Mouse (Mus musculus): ENCODE measurements at regions not wholly inside any gene's neighbourhood (a gene's known extent, or its start where the extent isn't known, plus 50 kb on each side); places are given as distances from the start of the nearest gene placed in this dataset.
A peak's percentile ranks its signal among the peaks of the same experiment; 100 is the strongest.

GRCm38 (mm10) chr8:98403645-98404032, 1012.6 kb downstream of the Cdh8 start:
- no peaks in the 10 kb centered on the region for H3K36me3 ChIP-seq
- 86% methylated on average over 3 of the region's 3 CpGs for WGBS
- ATAC-seq (ENCODE audit: low FRiP score), result no peak
- H3K27ac ChIP-seq, result no peak overlapping the region
- no peak overlapping the region for H3K4me3 ChIP-seq
- H3K4me2 ChIP-seq (replicated peaks), result no peak overlapping the region
- no peaks in the 10 kb centered on the region for H3K4me1 ChIP-seq
- H3K27me3 ChIP-seq, result no peaks in the 10 kb centered on the region
- no peak overlapping the region for H3K9ac ChIP-seq
- no peaks in the 10 kb centered on the region for H3K9me3 ChIP-seq (replicated peaks)

GRCm38 (mm10) chr8:98402852-98403644, 1013.2 kb downstream of the Cdh8 start:
- H3K27me3 ChIP-seq, result no peaks in the 10 kb centered on the region
- H3K36me3 ChIP-seq, result no peaks in the 10 kb centered on the region
- H3K9ac ChIP-seq, result no peak overlapping the region
- no peak overlapping the region for H3K27ac ChIP-seq
- H3K9me3 ChIP-seq (replicated peaks), result no peaks in the 10 kb centered on the region
- 85% methylated on average over 11 of the region's 11 CpGs for WGBS
- H3K4me3 ChIP-seq, result no peak overlapping the region
- no peak overlapping the region for H3K4me2 ChIP-seq (replicated peaks)
- ATAC-seq (ENCODE audit: low FRiP score), result no peak
- H3K4me1 ChIP-seq, result no peaks in the 10 kb centered on the region

DNA sequence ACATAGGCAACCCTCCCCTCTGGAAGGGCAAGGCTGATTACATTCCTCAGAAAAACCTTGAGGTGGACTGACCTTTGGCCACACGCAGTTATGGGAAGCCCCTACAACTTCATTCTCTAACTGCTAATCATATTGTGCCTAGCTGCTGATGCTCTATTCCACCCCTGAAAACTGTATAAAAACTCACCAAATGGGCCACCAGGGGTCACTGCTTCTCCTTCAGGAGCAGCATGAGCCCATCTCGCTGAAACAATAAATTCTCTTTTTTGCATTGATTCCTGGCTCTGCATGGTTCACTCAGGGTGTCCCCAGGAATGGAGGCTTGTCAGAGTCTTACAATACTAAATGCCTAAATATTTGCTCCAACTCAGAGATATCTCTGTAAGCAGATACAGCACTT, 1034.5 kb downstream of the Cdh8 start:
- Histone ChIP-seq H3K27ac (no peak overlapping the region), H3K4me2 (replicated peaks) (no peak overlapping the region), H3K4me3 (no peak overlapping the region), H3K9me3 (replicated peaks) (no peaks in the 10 kb centered on the region), H3K36me3 (no peaks in the 10 kb centered on the region), H3K4me1 (no peaks in the 10 kb centered on the region), H3K27me3 (no peaks in the 10 kb centered on the region), H3K9ac (no peak overlapping the region)
- 94% methylated on average over 2 of the region's 2 CpGs for WGBS
- no peak for ATAC-seq (ENCODE audit: low FRiP score)

DNA sequence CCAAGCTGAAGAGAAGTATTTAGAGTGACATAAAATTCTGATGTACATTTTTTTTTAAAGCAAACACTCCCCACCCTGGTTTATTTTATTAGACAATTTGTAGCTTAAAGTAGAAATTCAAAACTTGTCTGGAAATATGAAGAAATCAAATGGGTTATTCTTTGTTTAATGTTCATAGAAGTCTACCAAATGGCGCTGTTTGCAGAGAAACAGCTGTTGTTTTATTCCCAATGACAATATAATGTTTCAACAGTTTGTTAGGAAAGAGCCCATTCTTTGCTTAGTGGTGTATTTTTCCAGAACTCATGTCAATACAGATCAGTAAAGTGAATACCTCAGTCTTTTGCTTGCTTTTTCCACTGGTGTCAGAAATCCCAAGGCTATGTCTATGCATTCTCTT, 1035.9 kb downstream of the Cdh8 start:
- WGBS, result 90% methylated on average over 1 of the region's 1 CpGs

GRCm38 (mm10) chr8:98377743-98378142, 1038.5 kb downstream of the Cdh8 start:
- H3K4me2 ChIP-seq (replicated peaks), result no peak overlapping the region
- H3K27ac ChIP-seq, result no peak overlapping the region
- no peaks in the 10 kb centered on the region for H3K4me1 ChIP-seq

More for the DNA sequence above, 1035.9 kb downstream of the Cdh8 start:
- Histone ChIP-seq H3K36me3 (no peaks in the 10 kb centered on the region), H3K27me3 (no peaks in the 10 kb centered on the region), H3K9ac (no peak overlapping the region), H3K4me1 (no peaks in the 10 kb centered on the region), H3K27ac (no peak overlapping the region), H3K4me3 (no peak overlapping the region), H3K9me3 (replicated peaks) (no peaks in the 10 kb centered on the region), H3K4me2 (replicated peaks) (no peak overlapping the region)
- ATAC-seq (ENCODE audit: low FRiP score), result no peak

GRCm38 (mm10) chr8:98372711-98373420, 1043.4 kb downstream of the Cdh8 start:
- ATAC-seq (ENCODE audit: low FRiP score), result peak; percentile 56; the same call in 1 of the 2 replicates
- H3K27ac ChIP-seq, result no peak overlapping the region
- no peak overlapping the region for H3K9ac ChIP-seq
- no peaks in the 10 kb centered on the region for H3K4me1 ChIP-seq
- 48% methylated on average over 3 of the region's 4 CpGs for WGBS
- no peaks in the 10 kb centered on the region for H3K9me3 ChIP-seq (replicated peaks)
- no peak overlapping the region for H3K4me3 ChIP-seq
- no peaks in the 10 kb centered on the region for H3K27me3 ChIP-seq
- H3K4me2 ChIP-seq (replicated peaks), result no peak overlapping the region
- no peaks in the 10 kb centered on the region for H3K36me3 ChIP-seq

More at GRCm38 (mm10) chr8:98377743-98378142, 1038.5 kb downstream of the Cdh8 start:
- H3K4me3 ChIP-seq, result no peak overlapping the region
- H3K9ac ChIP-seq, result no peak overlapping the region
- no peak for ATAC-seq (ENCODE audit: low FRiP score)
- H3K27me3 ChIP-seq, result no peaks in the 10 kb centered on the region
- no peaks in the 10 kb centered on the region for H3K9me3 ChIP-seq (replicated peaks)
- H3K36me3 ChIP-seq, result no peaks in the 10 kb centered on the region

DNA sequence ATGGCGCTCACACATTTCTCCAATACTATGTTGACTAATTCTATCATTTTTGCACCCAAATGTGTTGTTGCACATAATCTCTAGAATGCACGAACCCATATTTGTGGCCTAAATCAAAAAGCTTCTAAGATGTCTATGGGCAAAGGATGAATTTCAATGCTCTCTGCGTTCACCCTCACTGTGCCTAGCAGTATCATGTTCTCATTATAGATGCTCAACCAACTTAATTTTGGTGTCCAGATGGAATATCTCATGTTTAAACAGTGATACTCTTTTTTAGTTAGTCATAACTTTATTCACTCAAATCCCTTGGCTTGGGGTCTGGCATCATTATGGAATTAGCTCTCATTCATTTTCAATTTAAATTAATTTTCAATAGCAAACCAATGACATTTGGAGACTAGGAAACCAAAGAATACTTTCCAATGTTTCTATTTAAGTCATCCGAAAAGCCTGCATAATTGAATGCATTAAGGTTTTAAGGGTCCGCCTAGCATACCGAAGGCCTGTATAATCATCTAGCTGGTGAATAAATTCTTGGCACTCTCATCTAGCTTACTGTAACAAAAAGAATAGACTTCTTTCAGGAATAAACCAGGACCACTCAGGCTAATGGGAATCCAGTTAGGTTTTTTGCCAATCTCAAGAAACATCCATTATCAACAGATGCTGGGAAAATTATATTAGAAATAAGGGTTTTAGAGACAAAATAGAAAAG, 1050.7 kb downstream of the Cdh8 start:
- Histone ChIP-seq H3K36me3 (no peaks in the 10 kb centered on the region), H3K4me1 (no peaks in the 10 kb centered on the region), H3K27ac (no peak overlapping the region), H3K9ac (no peak overlapping the region), H3K4me2 (replicated peaks) (no peak overlapping the region), H3K9me3 (replicated peaks) (no peaks in the 10 kb centered on the region), H3K4me3 (no peak overlapping the region), H3K27me3 (no peaks in the 10 kb centered on the region)
- 89% methylated on average over 6 of the region's 6 CpGs for WGBS
- ATAC-seq (ENCODE audit: low FRiP score), result no peak

GRCm38 (mm10) chr8:98337279-98337678, 1079.0 kb downstream of the Cdh8 start:
- Histone ChIP-seq H3K4me2 (replicated peaks) (no peak overlapping the region), H3K27ac (no peak overlapping the region), H3K4me1 (no peaks in the 10 kb centered on the region), H3K36me3 (no peaks in the 10 kb centered on the region), H3K9ac (no peak overlapping the region), H3K9me3 (replicated peaks) (no peaks in the 10 kb centered on the region), H3K4me3 (no peak overlapping the region), H3K27me3 (no peaks in the 10 kb centered on the region)
- 90% methylated on average over 1 of the region's 1 CpGs for WGBS
- no peak for ATAC-seq (ENCODE audit: low FRiP score)

DNA sequence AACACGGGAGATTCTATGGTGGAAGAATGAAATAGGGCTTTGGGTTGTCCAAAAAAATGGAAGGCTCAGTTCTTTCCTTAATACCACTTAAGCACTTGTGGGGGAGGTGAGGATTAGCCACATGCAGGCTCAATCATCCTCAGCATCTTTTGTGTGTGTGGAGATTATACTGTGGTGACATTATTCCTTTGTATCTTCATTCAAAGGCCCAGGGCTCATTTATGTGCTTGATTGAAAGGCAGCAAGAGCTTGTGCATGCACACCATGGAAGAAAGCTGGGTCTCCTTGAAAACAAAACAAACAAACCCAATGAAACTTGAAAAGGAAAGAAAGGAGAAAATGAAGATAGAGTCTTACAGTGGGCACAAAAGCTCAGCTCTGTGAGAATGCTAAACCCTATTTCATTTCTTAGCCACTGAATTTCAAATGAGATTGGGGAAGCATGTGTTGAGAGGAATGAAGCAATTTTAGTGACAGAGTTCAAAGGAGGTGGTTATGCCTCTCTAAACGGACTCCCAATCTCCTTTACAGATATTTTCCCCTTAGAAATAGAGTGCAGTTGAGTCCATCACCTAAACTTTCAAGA, 1106.8 kb downstream of the Cdh8 start:
- Histone ChIP-seq H3K4me3 (no peak overlapping the region), H3K27me3 (no peaks in the 10 kb centered on the region), H3K4me1 (no peaks in the 10 kb centered on the region), H3K9ac (no peak overlapping the region), H3K9me3 (replicated peaks) (no peaks in the 10 kb centered on the region), H3K4me2 (replicated peaks) (no peak overlapping the region), H3K36me3 (no peaks in the 10 kb centered on the region), H3K27ac (no peak overlapping the region)
- WGBS, result 32% methylated on average over 2 of the region's 2 CpGs
- peak; percentile 84 for ATAC-seq (ENCODE audit: low FRiP score)

- 61% methylated on average over 7 of the region's 7 CpGs for WGBS
Measured at GRCm38 (mm10) chr8:98294975-98295374, 1121.3 kb downstream of the Cdh8 start.

GRCm38 (mm10) chr8:98260281-98260680, 1156.0 kb downstream of the Cdh8 start:
- no peak for ATAC-seq (ENCODE audit: low FRiP score)
- Histone ChIP-seq H3K9me3 (replicated peaks) (no peaks in the 10 kb centered on the region), H3K4me2 (replicated peaks) (no peak overlapping the region), H3K36me3 (no peaks in the 10 kb centered on the region), H3K9ac (no peak overlapping the region), H3K4me3 (no peak overlapping the region), H3K27me3 (no peaks in the 10 kb centered on the region), H3K4me1 (no peaks in the 10 kb centered on the region), H3K27ac (no peak overlapping the region)
- 89% methylated on average over 3 of the region's 3 CpGs for WGBS

More at GRCm38 (mm10) chr8:98294975-98295374, 1121.3 kb downstream of the Cdh8 start:
- Histone ChIP-seq H3K4me1 (peaks cover 2% of the 10 kb centered on the region; the same call in 1 of the 2 replicates), H3K27ac (no peak overlapping the region), H3K27me3 (no peaks in the 10 kb centered on the region), H3K36me3 (no peaks in the 10 kb centered on the region), H3K9me3 (replicated peaks) (no peaks in the 10 kb centered on the region), H3K4me2 (replicated peaks) (no peak overlapping the region), H3K9ac (no peak overlapping the region), H3K4me3 (no peak overlapping the region)
- no peak for ATAC-seq (ENCODE audit: low FRiP score)

DNA sequence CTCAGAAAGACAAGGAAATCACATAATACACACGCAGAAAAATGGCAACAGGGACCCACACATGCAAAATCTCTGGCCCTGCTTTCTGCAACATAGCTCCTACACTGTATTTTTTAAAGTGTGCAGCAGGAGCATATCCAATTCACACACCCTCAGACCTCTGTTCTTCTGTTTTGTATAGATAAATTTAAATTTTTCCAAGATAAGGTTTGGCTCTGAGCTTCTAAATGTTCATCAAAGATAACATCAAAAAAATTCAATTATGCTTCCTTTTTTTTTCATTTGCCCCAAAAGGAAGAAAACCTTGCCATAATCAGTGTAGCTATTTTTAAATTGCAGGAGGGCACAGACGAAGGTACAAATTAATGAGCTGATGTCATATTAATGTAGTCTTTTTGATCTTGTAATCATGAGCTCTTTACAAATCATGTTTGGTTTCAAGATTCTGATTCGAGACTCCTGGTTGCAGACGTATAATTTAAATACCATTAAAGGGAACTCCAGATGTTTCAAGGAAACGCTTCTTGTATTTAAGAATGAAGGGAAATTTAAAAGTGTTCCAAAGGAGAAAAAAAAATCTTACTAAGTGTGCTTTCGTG, 1172.8 kb downstream of the Cdh8 start:
- H3K36me3 ChIP-seq, result no peaks in the 10 kb centered on the region
- H3K9me3 ChIP-seq (replicated peaks), result no peaks in the 10 kb centered on the region
- WGBS, result 77% methylated on average over 6 of the region's 6 CpGs
- H3K4me2 ChIP-seq (replicated peaks), result no peak overlapping the region
- H3K4me3 ChIP-seq, result no peak overlapping the region
- no peaks in the 10 kb centered on the region for H3K4me1 ChIP-seq
- H3K27me3 ChIP-seq, result no peaks in the 10 kb centered on the region
- ATAC-seq (ENCODE audit: low FRiP score), result no peak
- H3K9ac ChIP-seq, result no peak overlapping the region
- H3K27ac ChIP-seq, result no peak overlapping the region

Measured in hindbrain, embryonic 12.5 days (tissue).